Mouse (Mus musculus) forebrain, embryonic 13.5 days (tissue): ENCODE results near the gene Smim17. TPM values are rescaled to one million over a fixed set of nuclear protein-coding genes. Genes with fewer than 3 reads are reported as not detected.
"Not testable (repeated sequence)": the region's sequence is repeated elsewhere in the genome, so short reads cannot be mapped to it uniquely, and the experiment has no call there.

Source experiments
- ATAC-seq: fragments of 200-750 bp; cut with Nextera tagmentation; 2 replicates; pipeline ENCODE4 v1.8.0; 2017
- H3K27ac ChIP-seq: fragments of 300-500 bp; sonication (generic); 2 replicates; pipeline ENCODE4 v1.5.1; 2015; ENCODE audit warnings: inconsistent platforms, mild to moderate bottlenecking, moderate library complexity
- H3K27me3 ChIP-seq: fragments of 300-500 bp; sonication (generic); 2 replicates; pipeline ENCODE4 v1.6.1; 2015; ENCODE audit warnings: mild to moderate bottlenecking, inconsistent platforms
- H3K36me3 ChIP-seq: fragments of 300-500 bp; sonication (generic); 2 replicates; pipeline ENCODE4 v1.6.1; 2015; ENCODE audit warnings: mild to moderate bottlenecking, inconsistent platforms; ENCODE audit not compliant: poor library complexity, severe bottlenecking
- H3K4me1 ChIP-seq: fragments of 300-500 bp; sonication (generic); 2 replicates; pipeline ENCODE4 v1.6.1; 2015; ENCODE audit warnings: inconsistent platforms
- H3K4me2 ChIP-seq: fragments of 300-500 bp; sonication (generic); 2 replicates; pipeline ENCODE4 v1.6.1; 2015; ENCODE audit warnings: inconsistent platforms, mild to moderate bottlenecking, moderate library complexity
- H3K4me3 ChIP-seq: fragments of 300-500 bp; sonication (generic); 2 replicates; pipeline ENCODE4 v1.5.1; 2015; ENCODE audit warnings: mild to moderate bottlenecking, inconsistent platforms
- H3K9ac ChIP-seq: fragments of 300-500 bp; sonication (generic); 2 replicates; pipeline ENCODE4 v1.6.1; 2015; ENCODE audit warnings: mild to moderate bottlenecking, inconsistent platforms
- H3K9me3 ChIP-seq: fragments of 300-500 bp; sonication (generic); replicated peaks from 2 replicates; pipeline ENCODE4 v1.6.1; 2016; ENCODE audit warnings: inconsistent platforms
- WGBS: fragments of 180-500 bp; shearing (Covaris S2); methylation state at CpG from one replicate; pipeline ENCODE4 v1.1.7; 2015; 5-methylcytosine and 5-hydroxymethylcytosine counted together
- polyA plus RNA-seq: library from polyadenylated mRNA; unstranded; fragments of >200 nt; fragmentation: Nextera tagmentation; extraction: Ambion mirVana; gene quantifications from 2 replicates; pipeline ENCODE4 v1.2.1, GENCODE M21; 2015

The Smim17 gene
- 1.4 and 1.6 TPM in 2 replicates for polyA plus RNA-seq

- Histone ChIP-seq H3K4me3 (peak within 1 kb of the TSS; percentile 48), H3K36me3 (peaks cover 25% of the 10 kb centered on the region), H3K4me1 (peaks cover 11% of the 10 kb centered on the region; the same call in 1 of the 2 replicates), H3K27ac (peak within 1 kb of the TSS; percentile 0; the same call in 1 of the 2 replicates), H3K9me3 (no peaks in the 10 kb centered on the region), H3K9ac (peak within 1 kb of the TSS; percentile 71), H3K27me3 (no peaks in the 10 kb centered on the region), H3K4me2 (peak within 1 kb of the TSS; percentile 72)
- WGBS = 28% methylated on average over 25 of the region's 25 CpGs
- peak; percentile 94 for ATAC-seq
Observed at GRCm38 (mm10) chr7:6397996-6398975, at the start of gene Smim17. TSS of gene Smim17 (plus strand) at chr7:6398715.

GRCm38 (mm10) chr7:6358121-6358520, 40.4 kb upstream of the Smim17 start:
- H3K27ac ChIP-seq = no peak overlapping the region
- no peak overlapping the region for H3K4me3 ChIP-seq
- no peak for ATAC-seq
- H3K4me2 ChIP-seq = no peak overlapping the region
- H3K9me3 ChIP-seq = no peaks in the 10 kb centered on the region
- peaks cover 15% of the 10 kb centered on the region for H3K36me3 ChIP-seq
- no peaks in the 10 kb centered on the region for H3K4me1 ChIP-seq
- H3K9ac ChIP-seq = no peak overlapping the region
- H3K27me3 ChIP-seq = no peaks in the 10 kb centered on the region
- WGBS = 73% methylated on average over 2 of the region's 2 CpGs

GRCm38 (mm10) chr7:6358937-6359590, 39.5 kb upstream of the Smim17 start:
- no peaks in the 10 kb centered on the region for H3K27me3 ChIP-seq
- 55% methylated on average over 10 of the region's 10 CpGs for WGBS

GRCm38 (mm10) chr7:6360477-6361060, 37.9 kb upstream of the Smim17 start:
- 12% methylated on average over 9 of the region's 9 CpGs for WGBS
- Histone ChIP-seq H3K36me3 (no peaks in the 10 kb centered on the region), H3K9me3 (no peaks in the 10 kb centered on the region), H3K4me1 (peaks cover 11% of the 10 kb centered on the region), H3K27me3 (no peaks in the 10 kb centered on the region), H3K27ac (no peak overlapping the region), H3K4me3 (no peak overlapping the region), H3K9ac (no peak overlapping the region), H3K4me2 (no peak overlapping the region)
- no peak for ATAC-seq

More at GRCm38 (mm10) chr7:6358937-6359590, 39.5 kb upstream of the Smim17 start:
- no peak overlapping the region for H3K27ac ChIP-seq
- no peak overlapping the region for H3K4me2 ChIP-seq
- ATAC-seq = no peak
- no peaks in the 10 kb centered on the region for H3K9me3 ChIP-seq
- no peak overlapping the region for H3K9ac ChIP-seq
- no peak overlapping the region for H3K4me3 ChIP-seq
- peaks cover 6% of the 10 kb centered on the region for H3K4me1 ChIP-seq
- H3K36me3 ChIP-seq = peaks cover 6% of the 10 kb centered on the region

GRCm38 (mm10) chr7:6361756-6362155, 36.8 kb upstream of the Smim17 start:
- H3K4me2 ChIP-seq = peak overlapping the region; percentile 61
- WGBS = 26% methylated on average over 7 of the region's 7 CpGs
- ATAC-seq = no peak

GRCm38 (mm10) chr7:6362268-6363046, 36.1 kb upstream of the Smim17 start:
- Histone ChIP-seq H3K4me2 (peak overlapping the region; percentile 61), H3K36me3 (no peaks in the 10 kb centered on the region), H3K4me3 (peak overlapping the region; percentile 50), H3K4me1 (peaks cover 11% of the 10 kb centered on the region), H3K27ac (peak overlapping the region; percentile 89), H3K27me3 (no peaks in the 10 kb centered on the region), H3K9ac (peak overlapping the region; percentile 60), H3K9me3 (no peaks in the 10 kb centered on the region)
- under 1% methylated on average over 37 of the region's 38 CpGs for WGBS
- peak; percentile 92 for ATAC-seq

More at GRCm38 (mm10) chr7:6361756-6362155, 36.8 kb upstream of the Smim17 start:
- Histone ChIP-seq H3K36me3 (no peaks in the 10 kb centered on the region), H3K4me3 (peak overlapping the region; percentile 50), H3K4me1 (peaks cover 11% of the 10 kb centered on the region), H3K27me3 (no peaks in the 10 kb centered on the region), H3K9me3 (no peaks in the 10 kb centered on the region), H3K9ac (peak overlapping the region; percentile 60), H3K27ac (peak overlapping the region; percentile 89)

GRCm38 (mm10) chr7:6363047-6363488, 35.4 kb upstream of the Smim17 start, which contains the start of gene Zfp78:
TSS of gene Zfp78 (plus strand) at chr7:6363280.
- H3K4me1 ChIP-seq = peaks cover 11% of the 10 kb centered on the region
- no peaks in the 10 kb centered on the region for H3K9me3 ChIP-seq
- ATAC-seq = peak; percentile 84
- H3K4me3 ChIP-seq = peak within 1 kb of the TSS; percentile 50
- peak within 1 kb of the TSS; percentile 89 for H3K27ac ChIP-seq
- H3K27me3 ChIP-seq = no peaks in the 10 kb centered on the region
- peak within 1 kb of the TSS; percentile 73 for H3K9ac ChIP-seq
- peak within 1 kb of the TSS; percentile 61 for H3K4me2 ChIP-seq
- WGBS = under 1% methylated on average over 23 of the region's 23 CpGs
- H3K36me3 ChIP-seq = no peaks in the 10 kb centered on the region

GRCm38 (mm10) chr7:6364761-6365160, 33.8 kb upstream of the Smim17 start:
- Histone ChIP-seq H3K9me3 (no peaks in the 10 kb centered on the region), H3K27me3 (no peaks in the 10 kb centered on the region), H3K4me3 (no peak overlapping the region), H3K4me2 (no peak overlapping the region; the same call in 1 of the 2 replicates), H3K36me3 (no peaks in the 10 kb centered on the region), H3K27ac (no peak overlapping the region), H3K9ac (no peak overlapping the region), H3K4me1 (peaks cover 11% of the 10 kb centered on the region)
- no peak for ATAC-seq
- WGBS = 77% methylated on average over 1 of the region's 1 CpGs

GRCm38 (mm10) chr7:6367185-6367584, 31.3 kb upstream of the Smim17 start:
- ATAC-seq = no peak
- Histone ChIP-seq H3K9me3 (no peaks in the 10 kb centered on the region), H3K27ac (no peak overlapping the region), H3K4me1 (peaks cover 11% of the 10 kb centered on the region), H3K36me3 (no peaks in the 10 kb centered on the region), H3K27me3 (no peaks in the 10 kb centered on the region), H3K4me3 (no peak overlapping the region), H3K4me2 (no peak overlapping the region), H3K9ac (no peak overlapping the region)
- 91% methylated on average over 5 of the region's 5 CpGs for WGBS

- 82% methylated on average over 5 of the region's 5 CpGs for WGBS
- H3K9ac ChIP-seq, H3K36me3 ChIP-seq, H3K4me3 ChIP-seq, H3K27ac ChIP-seq, H3K27me3 ChIP-seq, H3K9me3 ChIP-seq, H3K4me2 ChIP-seq, ATAC-seq: not testable (repeated sequence)
- peaks cover 11% of the 10 kb centered on the region for H3K4me1 ChIP-seq
Observed at GRCm38 (mm10) chr7:6368146-6368545, 30.4 kb upstream of the Smim17 start.

GRCm38 (mm10) chr7:6369460-6369859, 29.1 kb upstream of the Smim17 start:
- no peak for ATAC-seq
- 90% methylated on average over 3 of the region's 3 CpGs for WGBS

More at GRCm38 (mm10) chr7:6369460-6369859, 29.1 kb upstream of the Smim17 start:
- H3K4me2 ChIP-seq = no peak overlapping the region
- H3K9ac ChIP-seq = no peak overlapping the region
- no peaks in the 10 kb centered on the region for H3K9me3 ChIP-seq
- no peak overlapping the region for H3K27ac ChIP-seq
- no peaks in the 10 kb centered on the region for H3K27me3 ChIP-seq
- H3K4me3 ChIP-seq = no peak overlapping the region
- H3K4me1 ChIP-seq = peaks cover 2% of the 10 kb centered on the region; the same call in 1 of the 2 replicates
- no peaks in the 10 kb centered on the region for H3K36me3 ChIP-seq
